Mouse (Mus musculus): ENCODE results near the gene Kcne4. TPM values are rescaled to one million over a fixed set of nuclear protein-coding genes. Genes with fewer than 3 reads are reported as not detected.

Gene Kcne4
- polyA plus RNA-seq (2017; shearing (Covaris generic)) = not detected

DNA sequence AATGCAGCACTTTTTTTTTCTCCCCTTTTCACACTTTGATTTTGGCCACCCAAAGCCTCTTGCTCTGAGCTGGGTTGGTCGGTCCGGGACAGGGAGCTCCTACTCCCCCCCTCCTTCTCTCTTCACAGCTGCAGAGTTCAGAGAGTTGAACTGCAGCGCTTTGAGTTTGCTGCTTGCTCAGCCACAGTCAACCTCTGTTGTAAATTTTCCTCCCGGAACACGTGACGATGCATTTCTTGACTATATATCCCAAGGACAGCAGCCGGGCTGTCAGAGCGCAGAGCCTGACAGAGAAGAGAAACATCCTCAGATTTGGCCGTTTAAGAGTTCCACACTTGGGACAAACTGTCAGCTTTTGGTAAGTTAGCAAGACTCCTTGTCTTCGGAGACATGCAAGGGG lies at the start of gene Kcne4:
Gene Kcne4, plus strand, starts transcription at position 120 of the 400 bp plus-strand sequence.

Other genes starting within 250 kb of the Kcne4 start
- gene Acsl3, start 158.9 kb upstream of the Kcne4 start, polyA plus RNA-seq (2017; shearing (Covaris generic)) = 14.2 TPM
- gene Utp14b, start 158.7 kb upstream of the Kcne4 start, polyA plus RNA-seq (2017; shearing (Covaris generic)) = 1.8 TPM